Mouse (Mus musculus): ENCODE measurements around the gene Hhat.

DNA sequence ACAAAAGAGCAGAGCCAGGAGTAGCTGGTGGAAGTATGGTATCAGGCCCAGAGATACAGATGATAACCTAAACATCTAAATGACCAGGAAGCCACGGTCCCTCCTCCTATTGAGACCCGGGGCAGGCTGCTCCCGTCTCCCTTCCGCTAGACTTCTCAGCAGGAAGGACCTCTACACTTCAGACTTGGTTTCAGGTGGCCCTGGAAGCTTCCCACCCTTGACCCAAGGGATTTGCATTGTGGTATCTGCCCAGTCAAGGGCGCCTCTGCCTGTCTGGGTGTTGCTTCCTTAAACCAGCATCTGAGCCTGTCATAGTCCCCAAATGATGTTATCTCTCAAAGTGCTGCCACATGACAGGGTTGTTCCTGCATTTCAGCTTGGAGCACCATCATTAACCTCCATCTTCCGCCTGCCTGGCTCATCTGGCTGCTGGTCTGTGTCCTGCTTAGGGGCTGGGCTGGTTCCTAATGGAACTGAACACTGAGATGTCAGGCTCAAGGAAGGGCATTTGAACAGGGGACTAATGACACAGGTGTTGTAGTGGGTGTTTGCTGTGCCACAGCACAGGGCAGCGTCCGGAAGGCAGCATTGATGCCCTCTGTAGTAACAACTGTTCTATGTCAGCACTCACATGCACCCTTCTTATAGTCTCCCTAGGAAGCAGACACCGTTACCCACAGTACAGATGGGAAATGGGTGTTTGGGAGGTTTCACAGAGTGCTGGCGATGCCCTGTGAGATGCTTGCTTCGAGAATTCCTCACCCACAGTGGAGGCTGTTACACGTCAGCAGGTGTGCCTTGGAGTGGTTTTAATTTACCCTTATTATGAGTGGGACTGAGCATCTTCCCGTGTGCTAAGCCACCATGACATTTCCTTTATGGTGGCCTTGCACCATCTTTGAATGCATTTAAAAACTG, 280.9 kb downstream of the Hhat start:
- TF ChIP-seq TAL1 (IDR thresholded peaks at IDR 0.05; ENCODE audit: low read length): no peak
- no peak for TF ChIP-seq GATA1 (IDR thresholded peaks at IDR 0.05; ENCODE audit: low read length)

Measured in erythroblast, embryonic 14.5 days (primary cell).